Mouse (Mus musculus) CH12.LX (cell line): ENCODE data around the gene Zfp52. TPM values are rescaled to one million over a fixed set of nuclear protein-coding genes. Genes with fewer than 3 reads are reported as not detected.

ENCODE experiments used
- DNase-seq: peaks from one replicate; pipeline ENCODE4 v3.0.0-alpha.2; 2013; ENCODE audit errors: extremely low read depth
- H3K27ac ChIP-seq: 2 replicates; pipeline ENCODE4 v1.5.1; 2012; ENCODE audit warnings: low read depth, mild to moderate bottlenecking, control low read depth, moderate library complexity; ENCODE audit not compliant: insufficient read depth
- H3K27me3 ChIP-seq: replicated peaks from 2 replicates; pipeline ENCODE3; 2012; ENCODE audit warnings: inconsistent platforms
- H3K36me3 ChIP-seq, 2 experiments: replicated peaks in 1 of 2; 2 replicates each; pipeline versions ENCODE3 to v1.6.1; 2012; ENCODE audit warnings: inconsistent platforms in 1 of 2, low read length in 1 of 2, mild to moderate bottlenecking in 1 of 2, mixed read lengths in 1 of 2, moderate library complexity in 1 of 2; ENCODE audit not compliant: control insufficient read depth in 1 of 2, insufficient read depth in 1 of 2
- H3K4me1 ChIP-seq, 2 experiments: 2 replicates each; pipeline ENCODE4 v1.6.1; 2012; ENCODE audit warnings: inconsistent platforms in 1 of 2, moderate library complexity in 1 of 2; ENCODE audit not compliant: insufficient read depth in 2 of 2, control insufficient read depth in 1 of 2
- H3K4me2 ChIP-seq: 2 replicates; pipeline ENCODE4 v1.6.1; 2012; ENCODE audit warnings: low read depth, mild to moderate bottlenecking, control low read depth; ENCODE audit not compliant: poor library complexity, insufficient read depth, severe bottlenecking
- H3K4me3 ChIP-seq, 3 experiments: fragments of 150-350 bp in 1 of 3; sonication (generic) in 1 of 3; replicated peaks in 1 of 3; 2 replicates each; pipeline versions ENCODE3 to v1.5.1; 2011 to 2012; ENCODE audit warnings: low read depth in 2 of 3, low read length in 2 of 3, mild to moderate bottlenecking in 2 of 3, moderate library complexity in 2 of 3, control low read depth in 1 of 3, improper control_type of control experiment in 1 of 3, inconsistent platforms in 1 of 3, mixed read lengths in 1 of 3; ENCODE audit not compliant: poor library complexity in 1 of 3
- H3K79me2 ChIP-seq: replicated peaks from 2 replicates; pipeline ENCODE4 v1.6.1; 2012; ENCODE audit warnings: mild to moderate bottlenecking, moderate library complexity; ENCODE audit not compliant: control insufficient read depth, poor library complexity, insufficient read depth, severe bottlenecking; ENCODE audit errors: extremely low read depth
- H3K9ac ChIP-seq: 2 replicates; pipeline ENCODE4 v1.6.1; 2012; ENCODE audit warnings: low read depth, mild to moderate bottlenecking, control low read depth, moderate library complexity; ENCODE audit not compliant: insufficient read depth
- H3K9me3 ChIP-seq: replicated peaks from 2 replicates; pipeline ENCODE3; 2012; ENCODE audit warnings: low read length, inconsistent platforms, mixed read lengths
- CTCF ChIP-seq, 2 experiments: IDR thresholded peaks in 1 of 2; conservative IDR thresholded peaks in 1 of 2; 2 replicates each; pipeline ENCODE4 v1.5.1; 2011 to 2012; ENCODE audit warnings: low read depth in 2 of 2, low read length in 2 of 2, improper control_type of control experiment in 1 of 2, inconsistent platforms in 1 of 2, mild to moderate bottlenecking in 1 of 2, moderate library complexity in 1 of 2
- HCFC1 ChIP-seq: IDR thresholded peaks from 2 replicates; pipeline ENCODE4 v1.6.1; 2012; ENCODE audit warnings: low read depth, mild to moderate bottlenecking, inconsistent platforms, low read length, improper control_type of control experiment
- IRF4 ChIP-seq: IDR thresholded peaks from 2 replicates; pipeline ENCODE4 v1.6.1; 2014; ENCODE audit warnings: low read depth, mild to moderate bottlenecking, inconsistent platforms, low read length, improper control_type of control experiment
- MEF2A ChIP-seq: IDR thresholded peaks from 2 replicates; pipeline ENCODE4 v1.6.1; 2014; ENCODE audit warnings: low read depth, mild to moderate bottlenecking, inconsistent platforms, low read length, improper control_type of control experiment, borderline replicate concordance
- NELFE ChIP-seq: IDR thresholded peaks from 2 replicates; pipeline ENCODE4 v1.6.1; 2011; ENCODE audit warnings: low read depth, low read length, improper control_type of control experiment
- RCOR1 ChIP-seq: conservative IDR thresholded peaks from 2 replicates; pipeline ENCODE4 v1.6.1; 2012; ENCODE audit warnings: low read depth, mild to moderate bottlenecking, inconsistent platforms, low read length, improper control_type of control experiment
- TCF12 ChIP-seq: IDR thresholded peaks from 2 replicates; pipeline ENCODE4 v1.6.1; 2014; ENCODE audit warnings: low read depth, mild to moderate bottlenecking, inconsistent platforms, low read length, improper control_type of control experiment
- USF2 ChIP-seq: conservative IDR thresholded peaks from 2 replicates; pipeline ENCODE4 v1.6.1; 2011; ENCODE audit warnings: low read depth, low read length, improper control_type of control experiment
- ZMIZ1 ChIP-seq: IDR thresholded peaks from 2 replicates; pipeline ENCODE4 v1.6.1; 2012; ENCODE audit warnings: low read depth, mild to moderate bottlenecking, inconsistent platforms, low read length, improper control_type of control experiment
- dilution Hi-C: fragments of 300-500 bp; cut with MboI; formaldehyde crosslinking; loops from 2 replicates; pipeline ENCODE4 v1.14.3; 2020; ENCODE audit warnings: low sequenced_read_pairs; ENCODE audit not compliant: extremely low pct_unique_long_range_greater_than_20kb, extremely low pct_ligation_motif_present
- in situ Hi-C: fragments of 300-500 bp; cut with MboI; formaldehyde crosslinking; loops from 3 replicates; pipeline ENCODE4 v1.14.3; 2019; ENCODE audit warnings: low sequenced_read_pairs, low pct_ligation_motif_present, low pct_unique_long_range_greater_than_20kb, mixed read lengths
- polyA plus RNA-seq: library from polyadenylated mRNA; unstranded; fragments of >175 nt; gene quantifications from 2 replicates; pipeline ENCODE4 v1.2.1, GENCODE M21; 2012; ENCODE audit warnings: low read depth; ENCODE audit not compliant: insufficient read length
- total RNA-seq, 2 experiments: library from RNA; depleted of rRNA; stranded (reverse); fragments of 300-350 nt in 1 of 2; fragments of >200 nt in 1 of 2; gene quantifications; 2 replicates each; pipeline ENCODE4 v1.2.3; 2012 to 2014

Gene Zfp52
- total and polyA plus RNA-seq, 3 experiments: 5.9 to 15.4 (median 8.6) TPM

GRCm38 (mm10) chr17:21585521-21585920, 50.2 kb downstream of the Zfp52 start:
- Histone ChIP-seq H3K36me3 (peaks cover 22 to 43% of the 10 kb centered on the region in 2 experiments), H3K27me3 (no peaks in the 10 kb centered on the region), H3K79me2 (no peaks in the 10 kb centered on the region), H3K27ac (no peak overlapping the region), H3K9ac (no peak overlapping the region), H3K4me2 (no peak overlapping the region), H3K9me3 (no peaks in the 10 kb centered on the region), H3K4me3 (no peak overlapping the region), H3K4me1 (no peaks in the 10 kb centered on the region)
- no peak for TF ChIP-seq MEF2A
- TF ChIP-seq CTCF (conservative IDR thresholded peaks at IDR 0.05 in 1 of 2, IDR thresholded peaks at IDR 0.05 in 1 of 2; ENCODE audit: low read depth in 2 of 2, low read length in 2 of 2): no peak
- TF ChIP-seq TCF12: no peak
- TF ChIP-seq IRF4: no peak
- TF ChIP-seq HCFC1: no peak
- TF ChIP-seq USF2: no peak
- no peak for TF ChIP-seq ZMIZ1
- no peak for TF ChIP-seq RCOR1
- TF ChIP-seq NELFE: no peak
- in situ Hi-C loops (no loop called here), dilution Hi-C loops (no loop called here)
- no peak for DNase-seq

Other genes with a start within 250 kb of the Zfp52 start
- not detected in 2 replicates for gene Vmn1r237, start 223.7 kb upstream of the Zfp52 start, total RNA-seq (2012; rRNA removed)
- gene Vmn1r237, start 223.7 kb upstream of the Zfp52 start, total RNA-seq (2014; rRNA removed): not detected in 2 replicates
- not detected in 2 replicates for gene Vmn1r237, start 223.7 kb upstream of the Zfp52 start, polyA plus RNA-seq
- gene Zfp677, start 151.8 kb upstream of the Zfp52 start, total RNA-seq (2012; rRNA removed): 1.8 and 1.9 TPM in 2 replicates
- 4.1 and 4.7 TPM in 2 replicates for gene Zfp677, start 151.8 kb upstream of the Zfp52 start, total RNA-seq (2014; rRNA removed)
- gene Zfp677, start 151.8 kb upstream of the Zfp52 start, polyA plus RNA-seq: 1.2 and 1.4 TPM in 2 replicates
- 7.9 and 8.4 TPM in 2 replicates for gene Zfp54, start 112.3 kb upstream of the Zfp52 start, total RNA-seq (2012; rRNA removed)
- gene Zfp54, start 112.3 kb upstream of the Zfp52 start, total RNA-seq (2014; rRNA removed): 11.9 and 12.5 TPM in 2 replicates
- gene Zfp54, start 112.3 kb upstream of the Zfp52 start, polyA plus RNA-seq: 3.6 and 3.8 TPM in 2 replicates
- 6.1 and 6.8 TPM in 2 replicates for gene Zfp51, start 85.2 kb upstream of the Zfp52 start, total RNA-seq (2012; rRNA removed)
- 16.7 and 18.1 TPM in 2 replicates for gene Zfp51, start 85.2 kb upstream of the Zfp52 start, total RNA-seq (2014; rRNA removed)
- 4.5 TPM in 2 replicates for gene Zfp51, start 85.2 kb upstream of the Zfp52 start, polyA plus RNA-seq
- 4.7 and 5.4 TPM in 2 replicates for gene Zfp53, start 46.5 kb upstream of the Zfp52 start, total RNA-seq (2012; rRNA removed)
- 8.4 and 9.6 TPM in 2 replicates for gene Zfp53, start 46.5 kb upstream of the Zfp52 start, total RNA-seq (2014; rRNA removed)
- 2.4 and 3.7 TPM in 2 replicates for gene Zfp53, start 46.5 kb upstream of the Zfp52 start, polyA plus RNA-seq
- 0.72 and 0.97 TPM in 2 replicates for gene Zfp948, start 31.5 kb downstream of the Zfp52 start, total RNA-seq (2012; rRNA removed)
- 1.6 and 1.7 TPM in 2 replicates for gene Zfp948, start 31.5 kb downstream of the Zfp52 start, total RNA-seq (2014; rRNA removed)
- gene Zfp948, start 31.5 kb downstream of the Zfp52 start, polyA plus RNA-seq: 0.67 and 0.74 TPM in 2 replicates
- gene Zfp983, start 115.1 kb downstream of the Zfp52 start, total RNA-seq (2012; rRNA removed): 0.93 and 1.1 TPM in 2 replicates
- 2.1 and 2.3 TPM in 2 replicates for gene Zfp983, start 115.1 kb downstream of the Zfp52 start, total RNA-seq (2014; rRNA removed)
- gene Zfp983, start 115.1 kb downstream of the Zfp52 start, polyA plus RNA-seq: 0.87 and 1.1 TPM in 2 replicates
- gene Gm10226, start 156.3 kb downstream of the Zfp52 start, total RNA-seq (2012; rRNA removed): 1.2 and 3.1 TPM in 2 replicates
- 5.5 and 5.8 TPM in 2 replicates for gene Gm10226, start 156.3 kb downstream of the Zfp52 start, total RNA-seq (2014; rRNA removed)
- 4.8 TPM in 1 of 2 replicates, not detected in the other for gene Gm10226, start 156.3 kb downstream of the Zfp52 start, polyA plus RNA-seq
- 1.4 and 1.6 TPM in 2 replicates for gene Zfp760, start 172.2 kb downstream of the Zfp52 start, total RNA-seq (2012; rRNA removed)
- gene Zfp760, start 172.2 kb downstream of the Zfp52 start, total RNA-seq (2014; rRNA removed): 3.5 and 3.8 TPM in 2 replicates
- 1.2 TPM in 2 replicates for gene Zfp760, start 172.2 kb downstream of the Zfp52 start, polyA plus RNA-seq
- 2.6 and 2.9 TPM in 2 replicates for gene Zfp229, start 195.3 kb downstream of the Zfp52 start, total RNA-seq (2012; rRNA removed)
- gene Zfp229, start 195.3 kb downstream of the Zfp52 start, total RNA-seq (2014; rRNA removed): 5.1 and 5.5 TPM in 2 replicates
- gene Zfp229, start 195.3 kb downstream of the Zfp52 start, polyA plus RNA-seq: 1.9 and 4.4 TPM in 2 replicates